Mouse (Mus musculus): ENCODE results near the gene Canx. TPM values are rescaled to one million over a fixed set of nuclear protein-coding genes. Genes with fewer than 3 reads are reported as not detected.
A peak's percentile ranks its signal among the peaks of the same experiment; 100 is the strongest.

The Canx gene
- polyA plus RNA-seq, 1 experiment from 2014 or later: 262 TPM

DNA sequence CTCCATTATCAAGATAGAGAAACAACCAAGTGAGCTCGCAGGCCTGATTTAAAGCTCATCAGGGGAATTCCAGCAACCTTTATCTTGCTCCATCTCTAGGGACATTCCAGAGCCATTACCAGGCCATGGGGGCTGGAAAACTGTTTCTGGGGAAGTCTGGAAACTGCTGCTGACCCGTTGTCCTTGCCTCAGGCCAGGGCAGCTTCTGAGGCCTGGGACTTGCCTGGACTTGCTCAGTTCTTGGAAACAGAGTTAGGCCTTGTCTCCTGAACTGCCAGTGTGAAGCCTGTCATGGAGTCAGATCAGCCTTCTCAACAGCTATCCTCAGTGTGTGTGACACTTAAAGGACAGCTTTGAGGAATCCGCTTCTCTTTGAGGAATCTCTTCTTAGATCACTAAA lies 73.3 kb downstream of the Canx start:
- ATAC-seq (ENCODE audit: extremely low read depth, insufficient number of reproducible peaks, low FRiP score, low TSS enrichment): no peak
- Histone ChIP-seq H3K27ac (replicated peaks) (no peak overlapping the region), H3K36me3 (peaks cover 17% of the 10 kb centered on the region), H3K4me1 (peaks cover 20% of the 10 kb centered on the region), H3K9ac (peak overlapping the region; percentile 42; the same call in 1 of the 2 replicates), H3K9me3 (no peaks in the 10 kb centered on the region), H3K4me3 (no peak overlapping the region), H3K4me2 (no peak overlapping the region), H3K27me3 (replicated peaks) (no peaks in the 10 kb centered on the region)
- 38% methylated on average over 3 of the region's 3 CpGs for WGBS

- WGBS: 72% methylated on average over 7 of the region's 7 CpGs
- no peak for ATAC-seq (ENCODE audit: extremely low read depth, insufficient number of reproducible peaks, low FRiP score, low TSS enrichment)
- Histone ChIP-seq H3K9me3 (no peaks in the 10 kb centered on the region), H3K9ac (no peak overlapping the region), H3K27me3 (replicated peaks) (no peaks in the 10 kb centered on the region), H3K27ac (replicated peaks) (no peak overlapping the region), H3K4me1 (peaks cover 18% of the 10 kb centered on the region), H3K4me3 (no peak overlapping the region), H3K4me2 (no peak overlapping the region), H3K36me3 (no peaks in the 10 kb centered on the region)
Measured at GRCm38 (mm10) chr11:50248473-50249171, 76.9 kb downstream of the Canx start.

GRCm38 (mm10) chr11:50245269-50245668 lies 80.2 kb downstream of the Canx start:
- Histone ChIP-seq H3K9ac (no peak overlapping the region), H3K27me3 (replicated peaks) (no peaks in the 10 kb centered on the region), H3K4me1 (no peaks in the 10 kb centered on the region), H3K9me3 (no peaks in the 10 kb centered on the region), H3K4me3 (no peak overlapping the region), H3K36me3 (no peaks in the 10 kb centered on the region), H3K27ac (replicated peaks) (no peak overlapping the region), H3K4me2 (no peak overlapping the region)
- ATAC-seq (ENCODE audit: extremely low read depth, insufficient number of reproducible peaks, low FRiP score, low TSS enrichment): no peak
- WGBS: 61% methylated on average over 5 of the region's 5 CpGs

MicroRNA genes within 50 kb of the gene (microRNA counts, 519-probe panel; counts per million panel counts)
- microRNA mmu-miR-804: 3,326 counts per million, percentile 68 among the panel's probes with 10 or more counts

Small RNA genes lying within 50 kb of the gene (microRNA-seq; reads per million reads assigned to microRNA genes)
- gene Mir804: not detected

Other genes with a start within 250 kb of the Canx start
- gene Tbc1d9b, start 194.3 kb downstream of the Canx start, polyA plus RNA-seq (2015; fragmentation: Nextera tagmentation; extraction: Ambion mirVana): 26.5 and 26.8 TPM in 2 replicates
- 12.8 and 13.0 TPM in 2 replicates for gene Mrnip, start 151.2 kb downstream of the Canx start, polyA plus RNA-seq (2015; fragmentation: Nextera tagmentation; extraction: Ambion mirVana)
- gene Sqstm1, start 114.8 kb downstream of the Canx start, polyA plus RNA-seq (2015; fragmentation: Nextera tagmentation; extraction: Ambion mirVana): 265 and 277 TPM in 2 replicates
- gene Mgat4b, start 114.8 kb downstream of the Canx start, polyA plus RNA-seq (2015; fragmentation: Nextera tagmentation; extraction: Ambion mirVana): 22.2 and 25.2 TPM in 2 replicates
- gene Ltc4s, start 87.1 kb downstream of the Canx start, polyA plus RNA-seq (2015; fragmentation: Nextera tagmentation; extraction: Ambion mirVana): 1.1 and 2.9 TPM in 2 replicates
- gene Maml1, start 33.4 kb downstream of the Canx start, polyA plus RNA-seq (2015; fragmentation: Nextera tagmentation; extraction: Ambion mirVana): 2.5 and 2.7 TPM in 2 replicates
- not detected in 2 replicates for gene Cby3, start 28.8 kb upstream of the Canx start, polyA plus RNA-seq (2015; fragmentation: Nextera tagmentation; extraction: Ambion mirVana)
- gene Hnrnph1, start 51.3 kb upstream of the Canx start, polyA plus RNA-seq (2015; fragmentation: Nextera tagmentation; extraction: Ambion mirVana): 232 and 238 TPM in 2 replicates
- 19.5 and 22.2 TPM in 2 replicates for gene Rufy1, start 105.5 kb upstream of the Canx start, polyA plus RNA-seq (2015; fragmentation: Nextera tagmentation; extraction: Ambion mirVana)

Data from heart, embryonic 13.5 days (tissue).